Mouse (Mus musculus) testis, postnatal 14 days (tissue): ENCODE results near the gene Fam43b.

Source experiments
- DNase-seq: peaks from one replicate; pipeline ENCODE4 v3.0.0; 2021; ENCODE audit warnings: low spot score

The Fam43b gene

GRCm38 (mm10) chr4:138393703-138394102 lies 2.6 kb downstream of the Fam43b start:
- no peak for DNase-seq

DNA sequence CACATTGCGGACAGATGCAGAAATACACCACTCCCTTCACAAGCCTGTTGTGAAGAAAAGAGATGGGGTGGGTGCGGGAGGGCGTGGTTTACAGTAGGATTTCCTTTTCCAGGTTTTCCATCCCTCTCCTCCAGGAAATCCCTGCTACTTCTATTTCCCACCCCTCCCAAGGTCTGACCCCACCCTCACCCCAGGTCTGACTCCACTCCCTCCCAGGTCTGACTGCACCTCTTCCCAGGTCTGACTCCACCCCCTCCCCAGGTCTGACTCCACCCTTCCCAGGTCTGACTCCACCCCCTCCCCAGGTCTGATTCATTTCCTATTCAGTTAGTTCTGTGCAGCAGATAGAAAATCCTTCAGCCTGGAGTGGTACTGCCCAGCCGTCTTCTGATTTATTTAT lies 12.5 kb downstream of the Fam43b start:
- no peak for DNase-seq

DNA sequence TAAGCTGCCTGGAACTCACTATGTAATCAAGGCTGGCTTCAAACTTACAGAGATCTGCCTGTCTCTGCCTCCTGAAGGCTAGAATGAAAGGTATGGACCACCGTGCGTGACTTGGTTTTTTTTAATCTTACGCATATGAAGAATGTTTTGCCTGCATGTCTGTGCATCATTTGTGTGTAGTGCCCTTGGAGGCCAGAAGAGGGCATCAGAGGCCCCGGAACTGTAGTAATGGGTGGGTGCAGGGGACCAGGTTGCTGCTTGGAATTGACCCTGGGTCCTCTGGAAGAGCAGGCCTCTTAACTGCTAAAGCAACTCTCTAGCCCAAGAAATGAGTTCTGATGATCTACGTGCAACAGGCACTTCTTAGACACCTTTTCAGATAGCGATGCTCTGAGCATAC lies 13.9 kb downstream of the Fam43b start:
- no peak for DNase-seq

DNA sequence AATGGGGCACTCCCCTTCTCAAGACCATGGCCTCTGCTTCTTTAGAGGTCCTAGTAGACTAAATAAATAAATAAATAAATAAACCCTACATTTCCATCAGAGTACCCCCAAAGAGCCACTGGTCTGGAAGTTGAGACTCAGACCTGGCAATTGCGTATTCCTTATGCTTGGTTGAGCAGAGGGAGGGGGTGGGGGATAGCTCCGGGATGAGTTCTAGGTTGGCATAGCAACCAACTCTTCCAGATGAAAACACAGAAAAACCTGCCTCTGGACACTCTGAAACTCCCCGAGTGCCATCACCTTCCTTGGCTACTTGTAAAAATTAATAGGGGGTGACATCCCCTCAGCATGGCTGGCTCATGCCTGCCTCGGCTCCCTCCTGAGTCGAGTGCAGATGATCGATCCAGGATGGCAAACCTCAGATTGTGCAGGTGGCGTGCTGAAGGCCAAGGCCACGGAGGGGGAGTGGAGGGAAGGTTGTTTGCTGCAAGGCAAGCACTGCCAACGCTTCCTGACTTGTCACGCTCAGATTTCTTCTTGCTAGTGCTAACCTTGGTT lies 16.1 kb downstream of the Fam43b start:
- no peak for DNase-seq

DNA sequence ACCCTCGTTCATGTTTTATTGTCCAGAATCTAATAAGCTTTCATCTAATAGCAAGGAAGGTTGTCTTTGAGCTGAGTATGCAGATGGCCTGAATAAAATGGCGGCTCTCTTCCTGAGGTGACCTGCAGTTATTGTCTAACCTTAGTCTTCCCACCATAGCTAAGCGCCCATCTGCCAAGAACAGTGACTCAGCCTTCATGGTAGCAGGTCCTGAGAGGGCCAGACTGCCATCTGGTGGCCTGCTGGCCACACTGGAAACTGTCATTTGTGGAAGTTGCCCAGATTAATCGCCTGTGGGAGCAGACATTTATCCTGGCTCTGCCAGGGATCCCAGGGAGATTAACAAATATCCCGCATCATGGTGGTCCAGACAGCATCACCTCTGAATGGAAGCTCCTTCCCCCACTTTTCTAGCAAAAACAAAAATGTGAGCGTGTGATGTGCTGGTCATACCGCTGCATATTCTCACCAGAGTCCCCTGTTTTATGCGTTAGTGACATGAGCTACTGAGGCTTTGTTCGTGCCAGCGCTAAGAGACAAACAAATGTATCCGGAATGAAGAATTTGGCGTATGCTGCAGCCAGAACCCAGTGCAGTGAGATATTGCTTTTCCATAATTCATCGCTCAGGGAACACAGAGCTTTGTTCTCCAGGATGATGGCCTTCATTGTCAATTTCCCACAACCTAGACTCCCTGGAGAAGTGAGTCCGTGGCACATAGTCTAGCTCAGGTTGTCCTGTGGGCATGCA lies 17.1 kb downstream of the Fam43b start:
- DNase-seq = peak; percentile 22

- no peak for DNase-seq
These were observed 18.8 kb downstream of the Fam43b start for GRCm38 (mm10) chr4:138377526-138377925.

GRCm38 (mm10) chr4:138375117-138375516 lies 21.2 kb downstream of the Fam43b start:
- no peak for DNase-seq

- no peak for DNase-seq
These were observed 25.3 kb downstream of the Fam43b start for GRCm38 (mm10) chr4:138370996-138371516.

DNA sequence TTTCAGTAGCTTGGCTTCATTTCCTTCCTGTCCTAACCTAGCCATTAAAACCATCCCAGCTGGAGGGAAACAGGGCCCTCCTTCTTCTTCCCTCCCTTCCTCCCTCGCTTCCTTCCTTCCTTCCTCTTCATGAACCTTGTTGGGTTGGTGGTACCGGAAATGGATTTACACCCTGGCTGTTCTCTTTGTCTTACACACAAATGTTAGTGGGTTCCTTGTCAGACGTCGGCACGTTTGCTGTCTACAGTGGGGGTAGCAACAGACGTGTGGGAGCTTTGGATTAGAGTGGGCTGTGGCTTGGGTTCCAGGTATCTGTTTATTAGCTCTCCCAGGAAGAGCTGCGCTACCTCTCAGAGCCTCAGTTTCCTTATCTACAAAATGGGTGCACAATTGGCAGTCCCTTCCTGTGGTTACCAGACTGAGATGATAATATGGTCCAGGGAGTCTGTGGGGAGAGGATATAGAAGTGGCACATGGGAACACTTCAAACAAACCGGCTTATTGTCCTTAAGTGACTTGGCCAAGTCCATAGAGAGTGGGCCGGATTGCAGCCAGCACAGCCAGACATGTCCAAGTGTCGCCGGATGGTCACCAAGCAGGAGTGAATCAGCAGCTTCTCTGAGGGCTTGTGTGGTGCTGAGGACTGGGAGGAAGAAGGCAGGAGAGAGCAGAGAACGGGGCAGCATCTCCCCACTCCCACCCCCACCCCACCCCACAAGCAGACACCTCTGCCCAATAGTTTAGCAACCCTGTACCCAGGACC lies 27.6 kb downstream of the Fam43b start:
- no peak for DNase-seq

DNA sequence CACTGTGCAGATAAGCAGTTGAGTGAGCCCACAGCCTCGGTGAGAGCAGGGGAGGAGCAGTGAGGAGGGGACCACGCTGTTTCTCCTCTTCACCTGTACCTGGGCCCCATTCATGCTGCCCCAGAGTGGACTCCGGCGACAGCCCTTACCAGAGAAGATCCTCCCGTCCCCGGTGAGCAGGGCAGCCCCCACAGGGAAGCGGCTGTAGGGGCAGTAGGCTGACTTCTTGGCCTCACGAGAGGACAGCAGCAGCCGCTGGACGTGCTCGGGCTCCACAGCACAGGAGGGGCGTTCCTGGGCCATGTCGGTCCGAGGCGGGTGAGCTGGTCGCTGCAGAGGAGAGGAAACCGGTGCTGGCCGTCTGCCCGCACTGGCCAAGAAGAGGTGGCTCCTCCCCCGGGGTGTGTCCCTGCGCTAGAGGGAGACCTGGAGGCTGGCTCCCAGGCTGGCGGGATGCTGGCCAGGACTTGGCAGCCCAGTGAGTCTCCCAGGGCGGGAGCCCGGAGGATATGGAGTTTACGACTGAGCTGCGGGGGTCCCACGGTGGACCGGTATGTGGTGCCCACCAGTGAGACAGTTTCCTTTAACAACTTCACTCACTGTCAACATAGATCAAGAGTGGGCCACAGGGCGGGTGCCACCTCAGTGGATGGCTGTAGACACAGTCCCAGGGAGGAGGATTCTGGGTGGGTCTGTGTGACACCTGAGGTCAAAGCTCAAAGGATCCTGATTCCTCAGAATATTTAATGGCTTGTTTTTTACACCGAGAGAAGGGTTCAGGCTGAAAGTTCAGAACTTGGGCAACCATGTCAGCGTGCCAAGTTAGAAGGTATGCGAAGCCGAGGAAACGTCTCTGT lies 28.5 kb downstream of the Fam43b start, which contains the start of gene Cda:
Gene Cda (minus strand): TSS at position 352 of the 857 bp plus-strand sequence.
- peak; percentile 55 for DNase-seq

DNA sequence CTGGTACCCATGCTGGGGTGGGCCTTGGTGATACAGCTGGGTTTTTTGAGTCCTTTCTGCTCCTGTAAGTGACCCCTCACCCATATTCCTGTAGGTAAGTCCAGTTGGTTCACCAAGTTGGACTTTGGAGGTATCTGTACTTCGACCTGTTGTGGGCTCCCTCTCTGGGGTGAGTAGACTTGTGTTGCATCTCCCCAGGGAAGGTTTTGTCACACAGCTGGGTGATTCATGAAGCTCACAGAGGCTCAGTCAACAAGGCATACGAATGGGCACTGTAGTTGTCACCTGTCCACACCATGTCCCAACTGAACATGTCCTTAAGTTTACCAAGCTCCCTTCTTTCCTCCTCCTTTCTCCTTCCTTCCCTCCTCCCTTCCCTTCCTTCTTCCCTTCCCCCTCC lies 29.8 kb downstream of the Fam43b start:
- DNase-seq = no peak

DNA sequence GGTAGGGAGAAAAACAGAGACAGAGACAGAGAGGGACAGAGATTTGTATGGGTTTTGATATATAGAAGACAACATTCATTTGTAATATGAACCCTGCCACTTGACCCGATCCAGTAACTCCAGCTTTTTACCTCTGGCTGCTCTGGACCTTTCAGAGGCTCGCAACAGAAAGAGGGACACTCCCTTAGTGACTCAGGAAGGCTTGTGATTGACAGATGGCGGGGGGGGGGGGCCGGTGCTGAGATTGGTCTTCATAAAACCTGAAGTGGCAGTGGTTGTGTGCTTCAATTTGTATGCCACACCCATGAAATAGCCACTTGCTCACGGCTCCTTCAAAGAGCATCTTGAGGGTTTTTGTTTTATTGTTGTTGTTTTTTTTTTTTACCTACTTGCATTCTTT lies 32.8 kb downstream of the Fam43b start:
- DNase-seq = no peak

DNA sequence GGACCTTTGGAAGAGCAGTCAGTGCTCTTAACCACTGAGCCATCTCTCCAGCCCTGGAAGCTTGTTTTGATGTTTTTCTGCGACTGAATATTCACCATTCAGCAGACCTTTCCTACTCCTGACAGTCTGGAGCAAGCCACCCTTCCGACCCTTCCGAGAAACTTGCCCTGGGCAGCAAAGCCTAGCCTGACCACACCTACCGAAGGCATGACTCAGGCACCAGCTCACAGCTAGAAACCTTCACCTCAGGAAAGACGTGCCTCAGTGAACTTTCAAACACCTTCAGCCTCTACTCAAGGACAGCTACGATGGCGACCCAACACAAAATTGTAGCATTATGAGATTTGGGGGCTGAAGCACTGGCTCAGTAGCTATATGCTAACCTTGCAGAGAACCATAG lies 33.4 kb downstream of the Fam43b start:
- DNase-seq = no peak

- no peak for DNase-seq
These were observed 34.9 kb downstream of the Fam43b start for GRCm38 (mm10) chr4:138361370-138361821.

GRCm38 (mm10) chr4:138358176-138358575 lies 38.2 kb downstream of the Fam43b start:
- no peak for DNase-seq

- DNase-seq = no peak
These were observed 39.8 kb downstream of the Fam43b start for GRCm38 (mm10) chr4:138356551-138356950.

DNA sequence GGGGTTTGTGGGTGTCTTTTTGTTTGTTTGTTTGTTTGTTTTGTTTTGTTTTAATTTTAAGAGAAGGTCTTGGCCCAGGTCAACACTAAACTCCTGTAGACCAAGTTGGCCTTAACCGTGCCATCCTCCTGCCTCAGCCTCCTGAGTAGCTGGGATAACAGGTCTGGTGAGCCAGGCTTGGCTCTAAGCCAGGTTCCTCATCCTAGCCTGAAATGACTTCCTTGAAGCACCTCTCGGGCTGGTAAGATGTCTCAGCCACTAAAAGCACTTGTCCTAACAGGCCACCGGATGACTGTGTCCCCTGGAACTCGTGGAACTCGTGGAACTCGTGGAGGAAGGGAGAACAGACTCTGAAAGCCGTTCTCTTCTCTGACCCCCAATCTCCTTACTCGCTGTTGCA lies 40.2 kb downstream of the Fam43b start:
- no peak for DNase-seq

DNA sequence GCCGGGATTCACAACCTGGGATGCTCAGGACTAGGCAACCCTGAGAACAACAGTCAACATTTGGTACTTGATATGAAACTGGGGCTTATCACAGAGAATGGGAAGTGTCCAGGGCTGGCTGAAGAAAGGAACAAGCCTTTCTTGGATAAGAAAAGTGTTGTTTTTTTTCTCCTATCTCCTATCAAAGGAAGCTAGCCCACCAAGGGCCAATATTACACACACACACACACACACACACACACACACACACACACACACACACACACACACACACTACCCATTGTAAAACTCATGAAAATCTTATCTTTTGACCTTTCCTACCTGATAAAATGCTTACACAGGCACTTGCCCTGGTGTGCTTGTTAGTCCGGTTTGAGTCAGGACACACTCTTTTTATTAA lies 40.8 kb downstream of the Fam43b start:
- DNase-seq = no peak

DNA sequence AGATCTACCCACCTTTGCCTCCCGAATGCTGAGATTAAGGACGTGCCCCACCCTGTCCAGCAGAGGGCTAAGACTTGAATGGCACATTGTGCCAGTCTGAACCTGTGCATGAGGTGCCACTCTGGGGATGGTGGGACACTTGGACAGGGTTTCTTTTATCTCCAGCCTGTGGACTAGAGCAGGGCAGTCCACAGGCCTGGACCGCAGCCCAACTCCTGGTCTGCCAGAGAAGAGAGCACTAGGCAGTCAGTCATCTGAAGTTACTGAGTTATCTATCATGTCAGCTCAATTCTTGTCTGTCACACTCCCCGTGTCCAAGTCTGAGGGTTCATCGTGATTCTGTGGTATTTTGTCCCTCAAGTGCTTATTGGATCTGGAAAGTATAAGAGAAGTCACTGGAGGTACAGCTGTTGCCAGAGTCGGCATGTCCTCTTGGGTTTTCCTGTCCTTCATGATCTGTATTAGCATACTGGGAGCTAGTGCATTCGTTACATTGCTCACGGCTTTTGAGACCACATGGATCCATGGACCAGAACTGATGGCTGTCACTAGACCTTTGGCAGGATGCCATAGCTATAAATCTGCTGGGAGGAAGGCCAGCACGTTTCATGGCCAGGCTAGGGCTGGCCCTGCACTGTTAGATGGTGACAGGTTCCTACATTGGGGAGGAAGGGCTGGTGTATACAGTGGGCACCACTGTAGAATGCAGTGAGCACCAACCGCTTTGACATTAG lies 42.7 kb downstream of the Fam43b start:
- no peak for DNase-seq

DNA sequence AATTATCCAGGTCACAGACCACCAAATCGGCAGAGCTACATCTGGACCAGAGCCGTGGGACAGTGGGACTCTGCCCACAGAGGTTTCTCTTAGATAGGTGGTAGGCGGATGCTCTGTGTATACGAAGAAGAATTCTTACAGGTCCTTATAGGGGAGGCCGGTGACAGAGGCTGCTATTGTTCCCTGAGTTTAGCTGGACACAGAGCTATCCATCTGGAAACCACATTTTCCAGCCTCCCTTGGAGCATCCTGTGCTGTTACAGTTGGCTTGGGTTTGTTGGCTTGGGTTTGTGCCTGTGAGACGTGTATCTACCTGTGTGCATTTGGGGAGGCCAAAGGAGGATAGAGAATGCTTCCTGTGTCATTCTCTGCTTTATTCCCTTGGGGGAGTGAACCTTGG lies 43.6 kb downstream of the Fam43b start:
- no peak for DNase-seq

- no peak for DNase-seq
These were observed 44.5 kb downstream of the Fam43b start for GRCm38 (mm10) chr4:138351821-138352220.
